Mouse (Mus musculus): ENCODE results near the gene Lctl.
A peak's percentile ranks its signal among the peaks of the same experiment; 100 is the strongest.

The Lctl gene

DNA sequence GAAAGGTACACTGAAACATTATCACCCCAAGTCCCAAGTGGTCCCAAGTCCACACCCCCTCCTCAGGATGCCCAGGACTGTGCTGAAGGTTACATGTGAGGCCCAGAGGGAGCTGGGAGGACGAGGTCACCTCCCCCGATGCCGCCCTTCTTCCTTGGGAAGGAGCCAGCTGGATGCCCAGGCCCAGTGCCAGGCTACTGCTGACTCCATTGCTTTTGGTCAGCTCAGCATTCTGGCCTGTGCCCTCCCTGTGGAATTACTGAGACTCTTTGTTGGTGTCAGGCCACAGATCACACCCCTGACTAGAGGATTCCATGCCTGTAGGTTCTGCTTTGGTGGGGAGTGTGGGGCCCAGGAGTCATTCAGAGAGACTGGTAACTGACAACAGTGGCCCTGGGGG lies at the start of gene Lctl:
Gene Lctl (plus strand): TSS at position 272 of the 400 bp plus-strand sequence.
- DNase-seq (ENCODE audit: low spot score in 2 of 2), result no peak

DNA sequence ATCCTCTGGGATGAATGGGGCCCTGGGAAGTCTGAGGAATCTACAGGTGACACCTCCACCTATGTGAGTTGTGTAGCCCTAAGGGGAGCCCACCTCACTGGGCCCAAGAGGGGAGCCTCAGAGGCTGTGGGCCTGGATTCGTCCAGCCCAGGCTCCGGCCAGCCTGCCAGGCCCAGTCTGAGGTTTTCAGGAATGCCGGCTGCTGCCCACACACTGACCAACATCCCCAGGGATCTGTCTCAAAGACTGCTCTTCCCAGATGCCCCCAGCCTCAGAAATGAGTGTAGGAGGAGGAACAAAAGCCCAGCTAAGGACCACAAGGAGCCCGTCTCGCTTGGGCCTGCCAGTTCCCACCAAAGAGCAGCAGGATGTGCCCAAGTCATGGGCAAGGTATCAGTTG lies 49.2 kb upstream of the Lctl start:
- DNase-seq (ENCODE audit: low spot score in 2 of 2), result no peak

- no peak for DNase-seq (ENCODE audit: low spot score in 2 of 2)
Measured at GRCm38 (mm10) chr9:64068571-64068970, 48.4 kb upstream of the Lctl start.

- no peak for DNase-seq (ENCODE audit: low spot score in 2 of 2)
Measured at GRCm38 (mm10) chr9:64069131-64069530, 47.8 kb upstream of the Lctl start.

DNA sequence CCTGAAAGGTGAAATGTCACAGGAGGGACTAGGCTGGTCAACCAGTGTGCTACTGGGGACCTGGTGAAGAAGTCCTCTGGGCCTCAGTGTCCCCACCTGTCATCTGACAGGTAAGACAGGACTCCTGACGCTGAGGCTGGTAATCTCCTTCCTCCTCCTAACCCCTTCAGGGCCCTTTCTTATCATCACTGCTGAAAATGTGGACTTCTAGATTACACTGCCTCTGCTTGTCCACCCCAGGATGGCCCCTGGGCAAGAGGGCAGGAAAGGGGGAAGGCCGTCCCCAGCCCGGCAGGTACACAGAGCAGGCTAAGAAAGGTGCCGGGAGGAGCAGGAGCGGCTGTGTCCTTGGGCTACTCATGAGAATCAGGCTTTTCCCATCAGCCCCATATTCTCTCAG lies 46.3 kb upstream of the Lctl start:
- DNase-seq (ENCODE audit: low spot score in 2 of 2), result no peak

- DNase-seq (ENCODE audit: low spot score in 2 of 2), result no peak
Measured at GRCm38 (mm10) chr9:64074831-64075230, 42.1 kb upstream of the Lctl start.

- DNase-seq (ENCODE audit: low spot score in 2 of 2), result no peak
Measured at GRCm38 (mm10) chr9:64076412-64076811, 40.5 kb upstream of the Lctl start.

DNA sequence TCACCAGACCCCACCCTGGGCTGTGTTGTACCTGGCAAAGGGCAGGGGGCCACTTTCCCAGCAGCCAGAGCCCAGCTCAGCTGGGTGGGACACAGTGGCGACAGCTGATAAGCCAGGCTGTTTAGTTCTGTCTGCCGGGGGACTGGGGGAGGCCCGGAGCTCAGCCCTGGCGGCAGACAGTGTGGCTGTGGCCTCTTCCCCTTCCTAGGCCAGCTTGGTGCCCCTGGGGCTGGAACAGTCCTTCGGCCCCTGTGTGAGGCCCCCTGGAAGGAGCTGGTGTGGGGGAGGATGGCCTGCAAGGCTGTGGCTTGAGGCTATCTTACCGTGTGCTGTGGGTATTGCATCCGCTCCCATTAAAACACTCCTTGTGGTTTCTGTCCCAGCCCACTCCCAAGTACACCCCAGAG lies 38.6 kb upstream of the Lctl start:
- DNase-seq (ENCODE audit: low spot score in 2 of 2), result no peak

GRCm38 (mm10) chr9:64079922-64080321 lies 37.0 kb upstream of the Lctl start:
- DNase-seq (ENCODE audit: low spot score in 2 of 2), result no peak

GRCm38 (mm10) chr9:64084231-64084630 lies 32.7 kb upstream of the Lctl start:
- DNase-seq (ENCODE audit: low spot score in 2 of 2), result no peak

- DNase-seq (ENCODE audit: low spot score in 2 of 2), result peak in 1 of 2 experiments; percentile 10
Measured at GRCm38 (mm10) chr9:64084661-64085399, 32.1 kb upstream of the Lctl start.

DNA sequence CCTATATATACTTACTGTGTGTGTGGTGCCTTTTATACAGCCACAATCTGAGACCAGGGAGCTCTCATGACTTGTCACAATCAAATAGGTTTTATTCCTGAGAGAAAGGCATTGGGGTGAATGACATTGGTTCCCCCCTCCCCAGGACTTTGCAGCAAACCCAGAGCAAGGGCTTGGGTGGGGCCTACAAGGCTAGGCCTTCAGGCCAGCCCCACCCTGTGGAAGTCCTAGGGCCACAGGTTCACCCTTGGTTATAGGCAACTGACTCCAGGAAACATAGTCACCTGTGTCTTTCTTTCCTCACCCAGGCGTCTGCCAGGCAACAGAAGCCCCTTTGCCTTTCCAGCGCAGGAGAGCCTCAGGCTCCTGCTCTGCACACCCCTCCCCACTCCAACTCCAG lies 31.0 kb upstream of the Lctl start:
- no peak for DNase-seq (ENCODE audit: low spot score in 2 of 2)

GRCm38 (mm10) chr9:64086543-64086942 lies 30.4 kb upstream of the Lctl start:
- DNase-seq (ENCODE audit: low spot score in 2 of 2), result no peak

GRCm38 (mm10) chr9:64087461-64088235 lies 29.3 kb upstream of the Lctl start:
- peak; percentile 52 to 75 for DNase-seq (ENCODE audit: low spot score in 2 of 2)

DNA sequence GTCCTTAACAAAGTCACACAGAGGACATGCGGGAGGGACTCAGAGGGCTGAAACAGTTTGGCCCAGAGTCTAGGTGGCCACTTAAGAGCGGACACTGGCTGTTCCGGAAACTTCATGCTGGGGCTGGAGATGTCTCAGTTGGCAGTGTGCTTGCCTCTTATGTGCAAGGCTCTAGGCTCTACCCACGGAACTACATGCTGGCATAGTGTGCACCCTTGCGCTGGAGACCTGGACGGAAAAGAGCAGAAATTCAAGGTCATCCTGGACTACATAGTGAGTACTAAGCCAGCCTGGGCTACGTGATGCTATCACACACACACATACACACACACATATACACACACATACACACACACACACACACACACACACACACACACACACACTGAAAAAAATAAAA lies 28.6 kb upstream of the Lctl start:
- DNase-seq (ENCODE audit: low spot score in 2 of 2), result no peak

DNA sequence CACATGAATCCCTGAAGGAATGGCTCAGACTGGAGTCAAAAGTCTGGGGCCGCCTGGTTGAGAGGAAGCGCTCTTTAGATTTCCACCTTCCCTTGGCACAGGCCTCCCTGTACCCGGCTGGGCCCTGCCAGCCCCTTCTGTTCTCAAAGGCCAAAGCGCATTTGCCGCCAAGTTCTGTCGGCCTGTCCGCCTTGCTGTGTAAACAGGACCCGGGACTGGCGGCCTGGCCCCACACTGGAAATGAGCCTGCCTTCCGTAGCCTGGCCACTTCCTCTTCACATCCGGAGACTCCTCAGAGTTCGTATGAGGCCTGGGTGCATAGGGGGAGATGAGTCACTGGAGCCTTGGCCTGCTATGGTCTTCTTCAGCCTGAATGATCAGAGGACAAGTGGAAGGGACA lies 27.9 kb upstream of the Lctl start:
- peak in 1 of 2 experiments; percentile 22 for DNase-seq (ENCODE audit: low spot score in 2 of 2)

- no peak for DNase-seq (ENCODE audit: low spot score in 2 of 2)
Measured at GRCm38 (mm10) chr9:64094083-64094482, 22.9 kb upstream of the Lctl start.

GRCm38 (mm10) chr9:64098282-64098681 lies 18.7 kb upstream of the Lctl start:
- no peak for DNase-seq (ENCODE audit: low spot score in 2 of 2)

DNA sequence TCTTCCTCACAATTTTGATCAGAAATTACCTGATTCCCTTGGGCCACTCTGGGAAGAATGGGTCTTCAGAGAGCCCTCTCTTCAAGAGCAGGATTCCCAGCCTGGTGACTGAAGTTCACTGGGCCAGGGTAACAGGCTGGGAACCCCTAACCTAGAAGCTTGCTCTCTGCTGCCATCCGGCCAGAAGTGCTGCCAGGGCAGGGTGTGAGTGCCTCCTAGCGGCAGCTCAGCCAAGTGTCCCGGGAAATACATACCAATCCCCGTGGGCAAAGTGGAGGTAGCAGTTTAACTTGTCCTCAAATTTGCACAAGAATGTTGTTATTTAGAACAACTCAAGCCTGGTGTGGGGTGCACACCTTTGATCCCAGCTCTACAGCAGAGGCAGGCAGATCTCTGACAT lies 16.5 kb upstream of the Lctl start:
- DNase-seq (ENCODE audit: low spot score in 2 of 2), result peak in 1 of 2 experiments; percentile 72

- no peak for DNase-seq (ENCODE audit: low spot score in 2 of 2)
Measured at GRCm38 (mm10) chr9:64105301-64105700, 11.6 kb upstream of the Lctl start.

DNA sequence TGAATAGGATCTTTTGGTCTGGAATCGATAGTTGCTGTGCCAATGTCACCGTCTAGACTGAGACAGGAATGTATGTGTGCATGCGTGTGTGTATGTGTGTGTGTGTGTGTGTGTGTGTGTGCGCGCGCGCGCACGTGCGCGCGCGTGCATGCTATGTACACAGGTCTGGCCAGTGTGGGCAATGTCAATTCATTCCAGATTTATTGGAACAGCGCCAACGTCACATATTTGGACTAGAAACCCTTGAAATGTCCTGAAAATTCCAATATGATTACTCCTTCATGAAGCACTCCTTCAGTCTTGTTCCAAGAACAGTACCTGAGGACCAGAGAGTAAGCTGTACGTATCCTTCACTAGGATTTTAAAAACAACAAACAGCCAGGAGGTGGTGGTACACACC lies 6.4 kb upstream of the Lctl start:
- DNase-seq (ENCODE audit: low spot score in 2 of 2), result no peak

- DNase-seq (ENCODE audit: low spot score in 2 of 2), result no peak
Measured at GRCm38 (mm10) chr9:64114646-64115045, 2.3 kb upstream of the Lctl start.

DNA sequence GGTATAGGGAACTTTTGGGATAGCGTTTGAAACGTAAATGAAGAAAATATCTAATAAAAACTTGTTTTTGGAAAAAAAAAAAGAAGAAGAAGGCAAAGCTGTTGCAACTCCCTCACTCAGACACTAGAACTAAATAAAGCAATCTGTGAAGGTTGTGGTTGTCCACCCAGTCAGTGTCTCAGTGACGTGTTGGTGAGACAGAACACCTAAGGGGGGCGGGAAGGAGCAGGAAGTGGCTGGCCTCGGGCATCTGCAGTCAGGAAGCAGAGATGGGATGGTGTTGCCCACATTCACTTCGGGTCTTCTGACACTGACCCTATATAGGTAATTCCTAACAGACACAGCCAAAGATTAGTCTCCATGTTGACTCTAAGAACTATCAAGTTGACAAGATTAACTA lies 1.2 kb upstream of the Lctl start:
- no peak for DNase-seq (ENCODE audit: low spot score in 2 of 2)
